Mouse (Mus musculus) megakaryocyte-erythroid progenitor cell, adult 5-6 weeks (primary cell): ENCODE data around the gene Olfr1163. TPM values are rescaled to one million over a fixed set of nuclear protein-coding genes. Genes with fewer than 3 reads are reported as not detected.
"Not testable (repeated sequence)": the region's sequence is repeated elsewhere in the genome, so short reads cannot be mapped to it uniquely, and the experiment has no call there.

Source experiments
- ATAC-seq: replicated peaks from 2 replicates; pipeline ENCODE4 v1.8.0; 2016; ENCODE audit warnings: mild to moderate bottlenecking, inconsistent platforms; ENCODE audit not compliant: severe bottlenecking, poor library complexity, low FRiP score, low TSS enrichment
- total RNA-seq, 2 experiments: library from RNA; stranded (forward) in 1 of 2; stranded (reverse) in 1 of 2; fragments of 200-1000, 215-1000 nt in 1 of 2; fragments of >200 nt in 1 of 2; fragmentation: Nextera tagmentation in 1 of 2; gene quantifications; 2 replicates each; pipeline ENCODE4 v1.2.3; 2014 to 2017

Olfr1163 gene
- not detected in 2 replicates for total RNA-seq (2014; fragmentation: Nextera tagmentation)
- not detected in 2 replicates for total RNA-seq (2017)

- ATAC-seq: no peak
Observed at GRCm38 (mm10) chr2:88071730-88072129, at the start of gene Olfr1163. TSS of gene Olfr1163 (minus strand) at chr2:88071830.

GRCm38 (mm10) chr2:88093866-88094265, 22.2 kb upstream of the Olfr1163 start, which contains the start of gene Olfr1164:
TSS of gene Olfr1164 (minus strand) at chr2:88093966.
- no peak for ATAC-seq

GRCm38 (mm10) chr2:88063587-88063986, 8.0 kb downstream of the Olfr1163 start:
- ATAC-seq: no peak

DNA sequence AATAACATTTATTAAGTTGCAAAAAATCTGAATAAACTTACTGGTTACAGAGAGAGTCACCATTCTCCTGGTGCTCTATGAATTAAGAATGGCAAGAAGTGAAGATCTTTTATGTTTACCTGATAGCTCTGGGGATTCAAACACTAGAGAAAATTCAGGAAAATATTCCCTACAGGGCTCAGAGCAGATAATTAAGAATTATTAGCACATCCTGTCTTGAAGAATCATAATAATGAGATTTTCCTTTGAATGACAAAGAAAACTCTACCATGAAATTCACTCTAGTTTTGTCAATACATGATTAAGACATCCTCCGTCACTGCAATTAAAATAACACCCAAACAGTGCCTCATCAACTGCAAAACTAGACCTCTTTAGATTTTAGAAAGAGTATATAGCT, 20.6 kb downstream of the Olfr1163 start, which contains the start of gene Olfr1162:
Gene Olfr1162 (minus strand): TSS at position 101 of the 400 bp plus-strand sequence.
- ATAC-seq: no peak

- ATAC-seq: no peak
Observed at GRCm38 (mm10) chr2:88037599-88037998, 34.0 kb downstream of the Olfr1163 start, which contains the start of gene Olfr73. TSS of gene Olfr73 (minus strand) at chr2:88037699.

GRCm38 (mm10) chr2:88022474-88022873, 49.2 kb downstream of the Olfr1163 start, which contains the start of gene Olfr1161:
TSS of gene Olfr1161 (plus strand) at chr2:88022774.
- not testable (repeated sequence) for ATAC-seq

Other genes with a start within 250 kb of the Olfr1163 start
- not detected in 2 replicates for gene Olfr1148, start 241.3 kb downstream of the Olfr1163 start, total RNA-seq (2014; fragmentation: Nextera tagmentation)
- not detected in 2 replicates for gene Olfr1148, start 241.3 kb downstream of the Olfr1163 start, total RNA-seq (2017)
- not detected in 2 replicates for gene Olfr1150-ps1, start 227.8 kb downstream of the Olfr1163 start, total RNA-seq (2014; fragmentation: Nextera tagmentation)
- not detected in 2 replicates for gene Olfr1150-ps1, start 227.8 kb downstream of the Olfr1163 start, total RNA-seq (2017)
- gene Olfr1151, start 216.0 kb downstream of the Olfr1163 start, total RNA-seq (2014; fragmentation: Nextera tagmentation): not detected in 2 replicates
- not detected in 2 replicates for gene Olfr1151, start 216.0 kb downstream of the Olfr1163 start, total RNA-seq (2017)
- gene Olfr1152, start 205.3 kb downstream of the Olfr1163 start, total RNA-seq (2014; fragmentation: Nextera tagmentation): not detected in 2 replicates
- gene Olfr1152, start 205.3 kb downstream of the Olfr1163 start, total RNA-seq (2017): not detected in 2 replicates
- gene Olfr1153, start 176.9 kb downstream of the Olfr1163 start, total RNA-seq (2014; fragmentation: Nextera tagmentation): not detected in 2 replicates
- not detected in 2 replicates for gene Olfr1153, start 176.9 kb downstream of the Olfr1163 start, total RNA-seq (2017)
- gene Olfr1154, start 166.7 kb downstream of the Olfr1163 start, total RNA-seq (2014; fragmentation: Nextera tagmentation): not detected in 2 replicates
- gene Olfr1154, start 166.7 kb downstream of the Olfr1163 start, total RNA-seq (2017): not detected in 2 replicates
- gene Olfr1155, start 126.7 kb downstream of the Olfr1163 start, total RNA-seq (2014; fragmentation: Nextera tagmentation): not detected in 2 replicates
- not detected in 2 replicates for gene Olfr1155, start 126.7 kb downstream of the Olfr1163 start, total RNA-seq (2017)
- gene Olfr1156, start 118.7 kb downstream of the Olfr1163 start, total RNA-seq (2014; fragmentation: Nextera tagmentation): not detected in 2 replicates
- not detected in 2 replicates for gene Olfr1156, start 118.7 kb downstream of the Olfr1163 start, total RNA-seq (2017)
- not detected in 2 replicates for gene Olfr1157, start 103.5 kb downstream of the Olfr1163 start, total RNA-seq (2014; fragmentation: Nextera tagmentation)
- gene Olfr1157, start 103.5 kb downstream of the Olfr1163 start, total RNA-seq (2017): not detected in 2 replicates
- not detected in 2 replicates for gene Olfr74, start 97.2 kb downstream of the Olfr1163 start, total RNA-seq (2014; fragmentation: Nextera tagmentation)
- not detected in 2 replicates for gene Olfr74, start 97.2 kb downstream of the Olfr1163 start, total RNA-seq (2017)
- gene Olfr1158, start 81.7 kb downstream of the Olfr1163 start, total RNA-seq (2014; fragmentation: Nextera tagmentation): not detected in 2 replicates
- not detected in 2 replicates for gene Olfr1158, start 81.7 kb downstream of the Olfr1163 start, total RNA-seq (2017)
- gene Olfr1160, start 63.6 kb downstream of the Olfr1163 start, total RNA-seq (2014; fragmentation: Nextera tagmentation): not detected in 2 replicates
- gene Olfr1160, start 63.6 kb downstream of the Olfr1163 start, total RNA-seq (2017): not detected in 2 replicates
- gene Olfr1161, start 49.1 kb downstream of the Olfr1163 start, total RNA-seq (2014; fragmentation: Nextera tagmentation): not detected in 2 replicates
- gene Olfr1161, start 49.1 kb downstream of the Olfr1163 start, total RNA-seq (2017): not detected in 2 replicates
- not detected in 2 replicates for gene Olfr73, start 34.1 kb downstream of the Olfr1163 start, total RNA-seq (2014; fragmentation: Nextera tagmentation)
- not detected in 2 replicates for gene Olfr73, start 34.1 kb downstream of the Olfr1163 start, total RNA-seq (2017)
- gene Olfr1162, start 20.7 kb downstream of the Olfr1163 start, total RNA-seq (2014; fragmentation: Nextera tagmentation): not detected in 2 replicates
- not detected in 2 replicates for gene Olfr1162, start 20.7 kb downstream of the Olfr1163 start, total RNA-seq (2017)
- not detected in 2 replicates for gene Olfr1164, start 22.1 kb upstream of the Olfr1163 start, total RNA-seq (2014; fragmentation: Nextera tagmentation)
- not detected in 2 replicates for gene Olfr1164, start 22.1 kb upstream of the Olfr1163 start, total RNA-seq (2017)
- gene Olfr1166, start 56.4 kb upstream of the Olfr1163 start, total RNA-seq (2014; fragmentation: Nextera tagmentation): not detected in 2 replicates
- gene Olfr1166, start 56.4 kb upstream of the Olfr1163 start, total RNA-seq (2017): not detected in 2 replicates
- gene Olfr1167, start 83.4 kb upstream of the Olfr1163 start, total RNA-seq (2014; fragmentation: Nextera tagmentation): not detected in 2 replicates
- not detected in 2 replicates for gene Olfr1167, start 83.4 kb upstream of the Olfr1163 start, total RNA-seq (2017)
- gene Olfr1168, start 110.0 kb upstream of the Olfr1163 start, total RNA-seq (2014; fragmentation: Nextera tagmentation): not detected in 2 replicates
- gene Olfr1168, start 110.0 kb upstream of the Olfr1163 start, total RNA-seq (2017): not detected in 2 replicates
- gene Olfr1170, start 156.5 kb upstream of the Olfr1163 start, total RNA-seq (2014; fragmentation: Nextera tagmentation): not detected in 2 replicates
- gene Olfr1170, start 156.5 kb upstream of the Olfr1163 start, total RNA-seq (2017): not detected in 2 replicates
- gene Olfr1173, start 208.0 kb upstream of the Olfr1163 start, total RNA-seq (2014; fragmentation: Nextera tagmentation): not detected in 2 replicates
- gene Olfr1173, start 208.0 kb upstream of the Olfr1163 start, total RNA-seq (2017): 0.28 TPM in 1 of 2 replicates, not detected in the other
- not detected in 2 replicates for gene Olfr1174-ps, start 243.3 kb upstream of the Olfr1163 start, total RNA-seq (2014; fragmentation: Nextera tagmentation)
- gene Olfr1174-ps, start 243.3 kb upstream of the Olfr1163 start, total RNA-seq (2017): not detected in 2 replicates